Comparison of ENCODE assay signal across 9 mouse cellular contexts in the genomic region with DNA sequence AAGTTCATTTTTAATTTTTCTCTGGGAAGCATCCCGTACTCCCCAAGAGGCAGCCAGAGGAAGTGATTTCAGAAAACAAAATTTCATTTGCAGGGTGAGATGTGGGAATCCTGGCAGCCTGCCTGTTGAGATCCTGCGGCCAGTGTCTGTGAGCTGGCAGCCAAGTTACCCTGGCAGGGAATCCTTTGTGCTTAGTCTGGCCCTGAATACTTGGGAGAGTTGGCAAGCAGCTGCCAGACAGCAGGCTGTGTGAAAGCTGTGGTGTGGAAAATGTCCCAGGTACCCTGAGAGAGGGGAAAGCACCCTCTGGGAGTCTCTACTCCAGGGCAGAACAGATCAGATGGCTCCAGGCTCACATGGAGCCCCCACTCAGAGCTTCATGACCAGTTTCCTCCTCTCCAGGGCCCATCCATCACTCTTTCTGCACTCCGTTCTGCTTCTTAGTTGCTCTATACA. TPM values are rescaled to one million over a fixed set of nuclear protein-coding genes. Genes with fewer than 3 reads are reported as not detected.
DNase-seq lines count a peak whose midpoint lies in the region; ATAC-seq and TF ChIP-seq lines count a peak whose summit lies in the region.
"Had no signal": no experiment of that assay in that cellular context is flagged by ENCODE, and none has a peak within 500 bp of the region (broad histone marks: within the 10 kb centered on the region; RNA-seq: fewer than 3 reads in every experiment).

No protein-coding gene starts in this region.

- 88% methylated on average over 3 of the region's 3 CpGs for WGBS in forebrain, embryonic 11.5 days
- 85% methylated on average over 3 of the region's 3 CpGs for WGBS in forebrain, embryonic 10.5 days
- WGBS in embryonic facial prominence, embryonic 14.5 days = 34% methylated on average over 3 of the region's 3 CpGs
- whole genome bisulfite sequencing in lung, postnatal 0 days = 37% methylated on average over 3 of the region's 3 CpGs

- no peaks in the 10 kb centered on the region for H3K36me3 ChIP-seq in forebrain, embryonic 11.5 days (ENCODE audit: control insufficient read depth, insufficient read depth, low read length)
- H3K36me3 ChIP-seq in forebrain, embryonic 10.5 days (replicated peaks) = no peaks in the 10 kb centered on the region
- no peaks in the 10 kb centered on the region for H3K36me3 ChIP-seq in embryonic facial prominence, embryonic 14.5 days (ENCODE audit: control insufficient read depth, insufficient read depth, low read length)
- no peaks in the 10 kb centered on the region for H3K36me3 ChIP-seq in lung, postnatal 0 days (ENCODE audit: insufficient read depth, low read length)

- DNase-seq in forebrain, embryonic 11.5 days (ENCODE audit: low spot score) = peak; percentile 19
- no peak for DNase-seq in forebrain, embryonic 10.5 days (ENCODE audit: extremely low spot score, low spot score)
- DNase-seq in embryonic facial prominence, embryonic 14.5 days (ENCODE audit: low spot score) = peak; percentile 86
- DNase-seq in heart, adult 9 months (ENCODE audit: low spot score in 2 of 2) = peak; percentile 70 to 80
- DNase-seq in kidney, postnatal 14 days = peak; percentile 63
- peak; percentile 34 for DNase-seq in lung, postnatal 0 days (ENCODE audit: low spot score)
- DNase-seq in right cerebral cortex, postnatal 25 days = peak; percentile 66
- no peak for DNase-seq in spleen, postnatal 36 days (ENCODE audit: low spot score in 2 of 2)

- no peak overlapping the region for H3K4me2 ChIP-seq in forebrain, embryonic 11.5 days (ENCODE audit: low read depth, low read length, severe bottlenecking)
- H3K4me2 ChIP-seq in embryonic facial prominence, embryonic 14.5 days (ENCODE audit: low read depth, low read length) = no peak overlapping the region
- H3K4me2 ChIP-seq in lung, postnatal 0 days (replicated peaks; ENCODE audit: low read depth, low read length) = no peak overlapping the region

- no peak for TF ChIP-seq CTCF in lung, postnatal 0 days (IDR thresholded peaks at IDR 0.05)

- no peak overlapping the region for H3K9ac ChIP-seq in forebrain, embryonic 11.5 days (ENCODE audit: low read length)
- H3K9ac ChIP-seq in embryonic facial prominence, embryonic 14.5 days (ENCODE audit: low read depth, low read length) = no peak overlapping the region
- no peak overlapping the region for H3K9ac ChIP-seq in lung, postnatal 0 days (replicated peaks; ENCODE audit: low read depth)

- H3K9me3 ChIP-seq in forebrain, embryonic 11.5 days (ENCODE audit: control insufficient read depth, low read length) = no peaks in the 10 kb centered on the region
- H3K9me3 ChIP-seq in forebrain, embryonic 10.5 days = no peaks in the 10 kb centered on the region
- no peaks in the 10 kb centered on the region for H3K9me3 ChIP-seq in embryonic facial prominence, embryonic 14.5 days (ENCODE audit: control insufficient read depth, low read length)
- no peaks in the 10 kb centered on the region for H3K9me3 ChIP-seq in lung, postnatal 0 days (ENCODE audit: low read length)

- no peak for ATAC-seq in forebrain, embryonic 11.5 days (replicated peaks; ENCODE audit: low FRiP score)
- peak; percentile 69 for ATAC-seq in embryonic facial prominence, embryonic 14.5 days (ENCODE audit: low read depth)
- peak; percentile 37 for ATAC-seq in lung, postnatal 0 days

- no peak overlapping the region for H3K27ac ChIP-seq in forebrain, embryonic 11.5 days (ENCODE audit: low read depth, low read length)
- H3K27ac ChIP-seq in forebrain, embryonic 10.5 days = no peak overlapping the region
- H3K27ac ChIP-seq in embryonic facial prominence, embryonic 14.5 days (replicated peaks; ENCODE audit: low read depth, low read length) = peak overlapping the region; percentile 30
- no peak overlapping the region for H3K27ac ChIP-seq in lung, postnatal 0 days (ENCODE audit: low read length)
- H3K27ac ChIP-seq: macrophage had no signal

- H3K4me3 ChIP-seq in forebrain, embryonic 11.5 days (ENCODE audit: low read depth, low read length) = no peak overlapping the region
- H3K4me3 ChIP-seq in forebrain, embryonic 10.5 days = no peak overlapping the region
- H3K4me3 ChIP-seq in embryonic facial prominence, embryonic 14.5 days (ENCODE audit: low read depth, low read length) = no peak overlapping the region
- H3K4me3 ChIP-seq in lung, postnatal 0 days (ENCODE audit: low read depth, low read length) = no peak overlapping the region

- no peak for TF ChIP-seq EP300 in lung, postnatal 0 days (IDR thresholded peaks at IDR 0.05)

- no peaks in the 10 kb centered on the region for H3K27me3 ChIP-seq in forebrain, embryonic 11.5 days (ENCODE audit: control insufficient read depth, insufficient read depth, low read length)
- H3K27me3 ChIP-seq in forebrain, embryonic 10.5 days (ENCODE audit: poor library complexity, severe bottlenecking) = no peaks in the 10 kb centered on the region
- no peaks in the 10 kb centered on the region for H3K27me3 ChIP-seq in embryonic facial prominence, embryonic 14.5 days (replicated peaks; ENCODE audit: control insufficient read depth, insufficient read depth, low read length)
- no peaks in the 10 kb centered on the region for H3K27me3 ChIP-seq in lung, postnatal 0 days (replicated peaks; ENCODE audit: insufficient read depth, low read length)

- 0 out of 2 replicates have a peak, but pooled peaks cover 4% of the 10 kb centered on the region for H3K4me1 ChIP-seq in forebrain, embryonic 11.5 days (replicated peaks; ENCODE audit: control insufficient read depth, insufficient read depth, low read length)
- H3K4me1 ChIP-seq in forebrain, embryonic 10.5 days = peaks cover 25% of the 10 kb centered on the region
- H3K4me1 ChIP-seq in embryonic facial prominence, embryonic 14.5 days (ENCODE audit: control insufficient read depth, insufficient read depth, low read length) = peaks cover 23% of the 10 kb centered on the region
- no peaks in the 10 kb centered on the region for H3K4me1 ChIP-seq in lung, postnatal 0 days (ENCODE audit: insufficient read depth, low read depth, low read length)

RNA-seq across cellular contexts. Expression of a gene that starts 27.7 kb away (rescaled TPM):
- 22.2 and 22.7 TPM in 2 replicates for polyA plus RNA-seq in forebrain, embryonic 11.5 days (2014; fragmentation: Nextera tagmentation; extraction: Ambion mirVana)
- polyA plus RNA-seq in forebrain, embryonic 10.5 days (2016; fragmentation: Nextera tagmentation; extraction: Ambion mirVana) = 16.2 and 16.8 TPM in 2 replicates
- polyA plus RNA-seq in embryonic facial prominence, embryonic 14.5 days (2014; fragmentation: Nextera tagmentation; extraction: Ambion mirVana) = 18.0 and 20.6 TPM in 2 replicates
- polyA plus RNA-seq in lung, postnatal 0 days (2015; fragmentation: Nextera tagmentation; extraction: Ambion mirVana) = 4.2 and 5.2 TPM in 2 replicates
- polyA plus RNA-seq: macrophage had no signal

Comparison
In these comparisons a context has a peak if more than half of its experiments do, and no peak if none do; other contexts are left out.
1. DNase-seq: peak in forebrain, embryonic 11.5 days (single experiment), embryonic facial prominence, embryonic 14.5 days (single experiment), heart, adult 9 months (2 of 2), kidney, postnatal 14 days (single experiment), lung, postnatal 0 days (single experiment) and right cerebral cortex, postnatal 25 days (single experiment); none in forebrain, embryonic 10.5 days (single experiment) and spleen, postnatal 36 days (0 of 2).